Mouse (Mus musculus): Measurements from ENCODE around the gene Rnf149. TPM values are rescaled to one million over a fixed set of nuclear protein-coding genes. Genes with fewer than 3 reads are reported as not detected.
"Not testable (repeated sequence)": the region's sequence is repeated elsewhere in the genome, so short reads cannot be mapped to it uniquely, and the experiment has no call there.

Rnf149 gene
- polyA plus RNA-seq, 1 experiment, result 52.6 TPM

- Histone ChIP-seq H3K4me3 (ENCODE audit: insufficient read depth, low read length) (no peak overlapping the region), H3K4me1 (ENCODE audit: control insufficient read depth, insufficient read depth, low read length) (no peaks in the 10 kb centered on the region), H3K27ac (ENCODE audit: insufficient read depth, low read length) (no peak overlapping the region)
- TF ChIP-seq CTCF (IDR thresholded peaks at IDR 0.05; ENCODE audit: borderline replicate concordance, insufficient read depth, low read length) (no peak), POLR2A (IDR thresholded peaks at IDR 0.05; ENCODE audit: low read depth, low read length) (no peak)
These were observed 25.3 kb upstream of the Rnf149 start for GRCm38 (mm10) chr1:39602477-39602876.

DNA sequence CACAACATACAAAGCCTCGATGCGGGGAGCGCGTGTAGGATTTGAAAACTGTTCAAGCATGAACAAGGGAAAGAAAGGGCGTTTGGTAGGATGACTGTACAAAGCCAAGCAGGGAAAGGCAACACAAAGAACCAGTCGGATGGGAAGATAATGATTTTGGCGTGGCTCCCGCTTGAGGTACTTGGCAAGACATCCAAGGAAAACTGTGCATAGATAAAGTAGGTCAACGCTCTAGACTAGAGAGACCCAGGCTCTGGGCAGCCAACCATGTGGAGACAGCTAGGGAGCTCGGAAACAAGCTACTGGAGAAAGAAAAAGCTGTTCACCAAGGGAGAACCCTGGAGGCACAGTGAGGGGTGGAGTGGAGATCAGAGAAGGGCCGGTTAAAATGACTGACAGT lies 21.5 kb upstream of the Rnf149 start:
- Histone ChIP-seq H3K4me1 (ENCODE audit: control insufficient read depth, insufficient read depth, low read length) (no peaks in the 10 kb centered on the region), H3K27ac (ENCODE audit: insufficient read depth, low read length) (no peak overlapping the region), H3K4me3 (ENCODE audit: insufficient read depth, low read length) (no peak overlapping the region)
- TF ChIP-seq CTCF (IDR thresholded peaks at IDR 0.05; ENCODE audit: borderline replicate concordance, insufficient read depth, low read length) (no peak), POLR2A (IDR thresholded peaks at IDR 0.05; ENCODE audit: low read depth, low read length) (no peak)

DNA sequence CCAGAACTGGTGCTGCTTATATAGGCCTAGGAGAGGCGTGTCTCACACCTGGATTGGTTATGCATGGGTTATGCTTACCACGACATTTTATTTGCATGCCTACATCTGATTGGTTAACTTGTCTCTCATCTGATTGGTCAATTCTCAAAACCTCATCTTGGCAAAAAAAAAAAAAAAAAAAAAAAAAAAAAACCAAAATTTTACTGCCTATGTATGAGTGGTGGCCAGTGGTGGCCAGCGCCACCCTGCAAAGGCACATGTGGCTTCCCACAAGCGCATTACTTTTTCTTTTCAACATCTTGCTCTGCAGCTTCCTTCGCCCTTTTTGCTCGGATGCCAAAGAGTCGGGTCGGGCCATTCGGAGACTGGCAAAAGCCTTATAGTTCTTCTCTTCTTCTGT lies 19.9 kb upstream of the Rnf149 start:
- H3K27ac ChIP-seq (ENCODE audit: insufficient read depth, low read length); H3K4me1 ChIP-seq (ENCODE audit: control insufficient read depth, insufficient read depth, low read length); H3K4me3 ChIP-seq (ENCODE audit: insufficient read depth, low read length): not testable (repeated sequence)

DNA sequence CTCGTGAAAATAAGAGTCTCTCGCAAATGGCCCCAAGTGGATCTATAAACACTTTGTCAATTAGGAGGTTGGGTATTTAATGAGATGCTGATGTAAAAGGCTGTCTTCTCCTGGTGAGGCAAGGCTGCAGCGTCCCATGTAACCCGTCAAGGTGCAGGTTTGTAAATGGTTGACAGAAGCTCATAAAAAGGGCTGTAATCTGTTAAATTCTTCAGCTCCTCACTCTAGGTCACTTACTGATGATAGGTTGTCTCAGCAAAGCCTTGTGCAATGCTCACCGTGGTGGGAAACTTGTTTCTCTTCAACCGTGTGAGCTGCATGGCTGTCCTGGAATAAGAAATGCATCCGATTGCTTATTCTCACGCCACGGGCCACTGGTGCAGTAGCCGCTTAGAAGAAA lies 16.6 kb upstream of the Rnf149 start:
- TF ChIP-seq POLR2A (IDR thresholded peaks at IDR 0.05; ENCODE audit: low read depth, low read length) (no peak), CTCF (IDR thresholded peaks at IDR 0.05; ENCODE audit: borderline replicate concordance, insufficient read depth, low read length) (no peak)
- H3K27ac ChIP-seq (ENCODE audit: insufficient read depth, low read length), result no peak overlapping the region
- H3K4me1 ChIP-seq (ENCODE audit: control insufficient read depth, insufficient read depth, low read length), result no peaks in the 10 kb centered on the region
- no peak overlapping the region for H3K4me3 ChIP-seq (ENCODE audit: insufficient read depth, low read length)

GRCm38 (mm10) chr1:39592090-39592489 lies 14.9 kb upstream of the Rnf149 start:
- H3K4me1 ChIP-seq (ENCODE audit: control insufficient read depth, insufficient read depth, low read length), result no peaks in the 10 kb centered on the region
- no peak overlapping the region for H3K4me3 ChIP-seq (ENCODE audit: insufficient read depth, low read length)
- no peak for TF ChIP-seq POLR2A (IDR thresholded peaks at IDR 0.05; ENCODE audit: low read depth, low read length)
- no peak for TF ChIP-seq CTCF (IDR thresholded peaks at IDR 0.05; ENCODE audit: borderline replicate concordance, insufficient read depth, low read length)
- H3K27ac ChIP-seq (ENCODE audit: insufficient read depth, low read length), result no peak overlapping the region

DNA sequence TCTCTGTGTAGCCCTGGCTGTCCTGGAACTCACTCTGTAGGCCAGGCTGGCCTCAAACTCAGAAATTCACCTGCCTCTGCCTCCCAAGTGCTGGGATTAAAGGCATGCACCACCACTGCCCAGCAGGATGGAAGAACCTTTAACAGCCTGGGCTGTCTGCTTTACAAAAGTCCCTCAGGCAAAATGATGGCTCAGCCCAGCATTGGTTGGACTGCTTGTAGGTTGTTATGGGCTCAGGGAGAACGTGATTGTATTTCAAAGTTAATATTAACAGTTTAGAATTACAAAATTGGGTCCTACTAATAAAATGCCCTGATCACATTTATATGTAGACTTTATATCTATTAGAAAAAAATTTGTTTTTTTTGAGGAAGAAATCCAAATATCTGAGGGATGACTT lies 14.4 kb upstream of the Rnf149 start:
- not testable (repeated sequence) for H3K27ac ChIP-seq (ENCODE audit: insufficient read depth, low read length); H3K4me3 ChIP-seq (ENCODE audit: insufficient read depth, low read length); H3K4me1 ChIP-seq (ENCODE audit: control insufficient read depth, insufficient read depth, low read length)

- no peaks in the 10 kb centered on the region for H3K4me1 ChIP-seq (ENCODE audit: control insufficient read depth, insufficient read depth, low read length)
- no peak overlapping the region for H3K4me3 ChIP-seq (ENCODE audit: insufficient read depth, low read length)
- no peak overlapping the region for H3K27ac ChIP-seq (ENCODE audit: insufficient read depth, low read length)
- no peak for TF ChIP-seq POLR2A (IDR thresholded peaks at IDR 0.05; ENCODE audit: low read depth, low read length)
- TF ChIP-seq CTCF (IDR thresholded peaks at IDR 0.05; ENCODE audit: borderline replicate concordance, insufficient read depth, low read length), result no peak
These were observed 13.0 kb upstream of the Rnf149 start for GRCm38 (mm10) chr1:39590193-39590592.

- Histone ChIP-seq H3K4me1 (ENCODE audit: control insufficient read depth, insufficient read depth, low read length) (no peaks in the 10 kb centered on the region), H3K4me3 (ENCODE audit: insufficient read depth, low read length) (no peak overlapping the region), H3K27ac (ENCODE audit: insufficient read depth, low read length) (no peak overlapping the region)
- TF ChIP-seq POLR2A (IDR thresholded peaks at IDR 0.05; ENCODE audit: low read depth, low read length), result no peak
- TF ChIP-seq CTCF (IDR thresholded peaks at IDR 0.05; ENCODE audit: borderline replicate concordance, insufficient read depth, low read length), result no peak
These were observed 8.2 kb upstream of the Rnf149 start for GRCm38 (mm10) chr1:39585416-39585815.

DNA sequence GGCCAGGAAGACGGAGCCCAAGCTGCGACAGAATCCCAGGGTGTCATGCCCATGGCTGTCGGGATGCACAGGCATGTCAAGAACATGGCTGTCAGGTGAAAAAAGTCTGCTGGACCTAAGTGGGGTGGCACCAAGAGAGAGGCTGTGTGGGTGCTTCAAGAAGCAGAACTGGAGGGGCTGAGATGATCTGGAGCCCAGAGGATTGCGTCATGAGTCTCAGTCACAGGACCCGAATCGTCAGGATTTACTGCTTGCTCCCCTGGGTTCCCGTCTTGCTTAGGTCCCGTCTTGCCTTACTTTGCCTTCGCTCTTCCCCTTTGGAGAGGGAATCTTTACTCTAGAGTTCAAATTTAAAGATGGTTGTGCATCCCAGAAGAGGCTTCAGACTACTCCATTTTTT lies 6.0 kb upstream of the Rnf149 start:
- Histone ChIP-seq H3K4me1 (ENCODE audit: control insufficient read depth, insufficient read depth, low read length) (no peaks in the 10 kb centered on the region), H3K27ac (ENCODE audit: insufficient read depth, low read length) (no peak overlapping the region), H3K4me3 (ENCODE audit: insufficient read depth, low read length) (no peak overlapping the region)
- TF ChIP-seq POLR2A (IDR thresholded peaks at IDR 0.05; ENCODE audit: low read depth, low read length) (no peak), CTCF (IDR thresholded peaks at IDR 0.05; ENCODE audit: borderline replicate concordance, insufficient read depth, low read length) (no peak)

DNA sequence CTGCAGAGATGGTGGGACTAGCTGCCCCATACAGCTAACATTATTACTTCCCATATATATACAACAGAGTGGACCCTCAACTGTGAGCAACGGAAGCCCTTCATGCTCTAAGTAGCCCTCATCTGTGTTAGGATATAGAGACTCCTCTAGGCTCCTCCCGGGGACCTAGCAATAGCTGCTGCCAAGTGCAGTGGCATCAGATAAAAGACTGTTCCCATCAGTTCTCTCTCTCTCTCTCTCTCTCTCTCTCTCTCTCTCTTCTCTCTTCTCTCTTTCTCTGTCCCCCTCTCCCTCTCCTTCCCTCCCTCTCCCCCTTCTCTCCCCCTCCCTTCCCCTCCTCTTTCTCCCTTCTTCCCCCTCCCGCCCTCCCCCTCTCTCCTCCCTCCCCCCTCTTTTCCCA lies 4.0 kb upstream of the Rnf149 start:
- no peak for TF ChIP-seq POLR2A (IDR thresholded peaks at IDR 0.05; ENCODE audit: low read depth, low read length)
- TF ChIP-seq CTCF (IDR thresholded peaks at IDR 0.05; ENCODE audit: borderline replicate concordance, insufficient read depth, low read length), result no peak
- Histone ChIP-seq H3K4me3 (ENCODE audit: insufficient read depth, low read length) (no peak overlapping the region), H3K27ac (ENCODE audit: insufficient read depth, low read length) (no peak overlapping the region), H3K4me1 (ENCODE audit: control insufficient read depth, insufficient read depth, low read length) (no peaks in the 10 kb centered on the region)

- no peak overlapping the region for H3K4me3 ChIP-seq (ENCODE audit: insufficient read depth, low read length)
- H3K4me1 ChIP-seq (ENCODE audit: control insufficient read depth, insufficient read depth, low read length), result peaks cover 3% of the 10 kb centered on the region
- H3K27ac ChIP-seq (ENCODE audit: insufficient read depth, low read length), result no peak overlapping the region
- TF ChIP-seq CTCF (IDR thresholded peaks at IDR 0.05; ENCODE audit: borderline replicate concordance, insufficient read depth, low read length), result no peak
- no peak for TF ChIP-seq POLR2A (IDR thresholded peaks at IDR 0.05; ENCODE audit: low read depth, low read length)
These were observed 1.9 kb upstream of the Rnf149 start for GRCm38 (mm10) chr1:39579139-39579538.

Data from embryonic fibroblast, embryonic 13.5 days (primary cell).